Mouse (Mus musculus) C2C12 (cell line): ENCODE measurements around the gene Dennd6b.

Experiments used
- CEBPB ChIP-seq: IDR thresholded peaks from one replicate; pipeline ENCODE4 v1.6.1; 2011; ENCODE audit warnings: low read depth, mild to moderate bottlenecking, control low read depth, moderate library complexity
- CTCF ChIP-seq: IDR thresholded peaks from one replicate; pipeline ENCODE4 v1.5.1; 2011; ENCODE audit not compliant: control insufficient read depth, insufficient read depth, insufficient read length
- FOSL1 ChIP-seq: IDR thresholded peaks from one replicate; pipeline ENCODE4 v1.8.0; 2011; ENCODE audit warnings: mild to moderate bottlenecking, low read length; ENCODE audit not compliant: poor library complexity, insufficient read depth, severe bottlenecking
- MYOG ChIP-seq: IDR thresholded peaks from one replicate; pipeline ENCODE4 v1.6.1; 2011; ENCODE audit not compliant: control insufficient read depth, insufficient read length; ENCODE audit errors: extremely low read depth

- no peak for TF ChIP-seq CTCF
- TF ChIP-seq CEBPB, result no peak
- TF ChIP-seq MYOG, result no peak
- TF ChIP-seq FOSL1, result no peak
Measured at GRCm38 (mm10) chr15:89149271-89150040, 46.8 kb downstream of the Dennd6b start, which contains the start of gene Mapk11.
